Mouse (Mus musculus) bone marrow macrophage, adult 2 months (primary cell): ENCODE results near the gene Cacng1.

ENCODE experiments used
- CTCF ChIP-seq: IDR thresholded peaks from 2 replicates; pipeline ENCODE4 v1.5.1; 2012; ENCODE audit warnings: low read depth, mild to moderate bottlenecking, low read length, moderate library complexity
- POLR2A ChIP-seq: IDR thresholded peaks from 2 replicates; pipeline ENCODE4 v1.6.1; 2012; ENCODE audit warnings: mild to moderate bottlenecking, low read depth, low read length, borderline replicate concordance

DNA sequence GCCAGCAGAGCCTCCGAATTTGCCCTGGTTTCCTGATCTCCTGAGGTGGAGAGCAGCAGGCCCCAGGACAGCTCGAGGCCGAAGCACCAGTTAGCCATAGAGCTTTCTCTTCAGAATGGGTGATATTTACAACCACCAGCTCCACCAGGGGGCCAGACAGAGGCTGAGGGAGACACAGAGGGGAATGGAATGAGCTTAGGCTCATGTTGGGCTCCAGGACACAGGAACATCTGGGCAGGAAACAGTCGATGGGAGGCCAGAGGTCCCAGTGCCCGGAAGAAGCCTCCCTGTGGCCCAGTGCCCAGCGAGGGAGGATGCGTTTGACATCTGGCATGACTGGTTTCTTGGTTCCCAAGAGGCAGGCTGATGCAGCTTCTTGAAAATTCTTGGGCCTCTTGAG, 17.8 kb upstream of the Cacng1 start:
- TF ChIP-seq CTCF (no peak), POLR2A (no peak)
